ENCODE assay signal across 19 mouse cellular contexts in genomic region chr10:71104791-71105190, GRCm38 (mm10). TPM values are rescaled to one million over a fixed set of nuclear protein-coding genes. Genes with fewer than 3 reads are reported as not detected.
"Had no signal": no experiment of that assay in that cellular context is flagged by ENCODE, and none has a peak within 500 bp of the region (broad histone marks: within the 10 kb centered on the region; RNA-seq: fewer than 3 reads in every experiment).

No protein-coding gene starts in this region.

- H3K4me1 ChIP-seq: liver, embryonic 13.5 days had no signal

- H3K4me3 ChIP-seq: layer of hippocampus, adult 2 months; left cerebral cortex, adult 2 months; liver, embryonic 13.5 days; midbrain, embryonic 12.5 days; midbrain, embryonic 15.5 days; neural tube, embryonic 13.5 days had no signal

- H3K4me2 ChIP-seq: liver, embryonic 13.5 days; midbrain, embryonic 12.5 days; midbrain, embryonic 15.5 days; neural tube, embryonic 13.5 days had no signal

- H3K27me3 ChIP-seq: liver, embryonic 13.5 days; midbrain, embryonic 12.5 days; midbrain, embryonic 15.5 days; neural tube, embryonic 13.5 days had no signal

- ATAC-seq: midbrain, embryonic 15.5 days had no signal

- DNase-seq: kidney, adult 11 months; kidney, adult 9 months; kidney, postnatal 25 days; layer of hippocampus, postnatal 36 days; liver, embryonic 13.5 days; lung, adult 2 months; lung, postnatal 10 days; thymus, adult 2 months; thymus, postnatal 14 days; thymus, postnatal 4 days had no signal

- H3K36me3 ChIP-seq: liver, embryonic 13.5 days; midbrain, embryonic 12.5 days; midbrain, embryonic 15.5 days; neural tube, embryonic 13.5 days had no signal

- H3K9me3 ChIP-seq: midbrain, embryonic 12.5 days; midbrain, embryonic 15.5 days; neural tube, embryonic 13.5 days had no signal

- H3K9ac ChIP-seq: liver, embryonic 13.5 days; midbrain, embryonic 12.5 days; midbrain, embryonic 15.5 days; neural tube, embryonic 13.5 days had no signal

- H3K27ac ChIP-seq: kidney, postnatal 0 days; layer of hippocampus, adult 2 months; left cerebral cortex, adult 2 months; liver, embryonic 13.5 days; macrophage; midbrain, embryonic 12.5 days; midbrain, embryonic 15.5 days; neural tube, embryonic 13.5 days had no signal

RNA-seq across cellular contexts. Expression of gene Bicc1, which starts 54.7 kb away (rescaled TPM):
- total RNA-seq: megakaryocyte, adult 5-6 weeks; neutrophil, adult 5-6 weeks had no signal
- polyA plus RNA-seq: macrophage had no signal
